Mouse (Mus musculus) gonadal fat pad, adult 2 months (tissue): Measurements from ENCODE around the gene Chaf1a. TPM values are rescaled to one million over a fixed set of nuclear protein-coding genes. Genes with fewer than 3 reads are reported as not detected.

Source experiments
- DNase-seq: peaks from one replicate; pipeline ENCODE4 v3.0.0-alpha.2; 2012; ENCODE audit warnings: low read depth
- polyA plus RNA-seq: library from polyadenylated mRNA; depleted of rRNA; stranded (reverse); fragments of >200 nt; gene quantifications from 2 replicates; pipeline ENCODE4 v1.2.3, GENCODE M21; 2012; rRNA removed

Chaf1a gene
- polyA plus RNA-seq: 2.8 and 2.9 TPM in 2 replicates

GRCm38 (mm10) chr17:56040030-56040856 is at the start of gene Chaf1a:
TSS of gene Chaf1a (plus strand) at chr17:56040439.
- DNase-seq: peak; percentile 87

- no peak for DNase-seq
These were observed 44.2 kb upstream of the Chaf1a start for GRCm38 (mm10) chr17:55996007-55996406.

- no peak for DNase-seq
These were observed 40.3 kb upstream of the Chaf1a start for GRCm38 (mm10) chr17:55999794-56000499.

- no peak for DNase-seq
These were observed 37.2 kb upstream of the Chaf1a start for GRCm38 (mm10) chr17:56003000-56003399.

- DNase-seq: peak; percentile 66
These were observed 34.7 kb upstream of the Chaf1a start, which contains the start of the genes Stap2 and Mpnd for GRCm38 (mm10) chr17:56005415-56006061. TSS of gene Stap2 (minus strand) at chr17:56005584. TSS of gene Mpnd (plus strand) at chr17:56005711.

- no peak for DNase-seq
These were observed 33.3 kb upstream of the Chaf1a start for GRCm38 (mm10) chr17:56006956-56007355.

- DNase-seq: no peak
These were observed 32.5 kb upstream of the Chaf1a start for GRCm38 (mm10) chr17:56007444-56008355.

- DNase-seq: peak; percentile 83
These were observed 31.7 kb upstream of the Chaf1a start for GRCm38 (mm10) chr17:56008356-56009087.

GRCm38 (mm10) chr17:56009088-56009961 is 30.9 kb upstream of the Chaf1a start:
- no peak for DNase-seq

- DNase-seq: no peak
These were observed 30.3 kb upstream of the Chaf1a start for GRCm38 (mm10) chr17:56009962-56010240.

- no peak for DNase-seq
These were observed 30.0 kb upstream of the Chaf1a start for GRCm38 (mm10) chr17:56010255-56010654.

- DNase-seq: no peak
These were observed 29.6 kb upstream of the Chaf1a start for GRCm38 (mm10) chr17:56010681-56011080.

- no peak for DNase-seq
These were observed 28.8 kb upstream of the Chaf1a start for GRCm38 (mm10) chr17:56011441-56011840.

GRCm38 (mm10) chr17:56015293-56015692 is 24.9 kb upstream of the Chaf1a start:
- DNase-seq: no peak

- DNase-seq: no peak
These were observed 23.9 kb upstream of the Chaf1a start for GRCm38 (mm10) chr17:56016382-56016781.

- no peak for DNase-seq
These were observed 23.1 kb upstream of the Chaf1a start for GRCm38 (mm10) chr17:56016793-56017785.

- DNase-seq: no peak
These were observed 22.4 kb upstream of the Chaf1a start for GRCm38 (mm10) chr17:56017848-56018247.

GRCm38 (mm10) chr17:56018347-56019131 is 21.7 kb upstream of the Chaf1a start:
- no peak for DNase-seq
